Mouse (Mus musculus) hindlimb bud, embryonic 11.5 days (tissue): ENCODE results near the gene Tbc1d4.

ENCODE experiments used
- DNase-seq: peaks from one replicate; pipeline ENCODE4 v3.0.0-alpha.2; 2012; ENCODE audit warnings: low read depth, low spot score; ENCODE audit errors: extremely low spot score

The Tbc1d4 gene

GRCm38 (mm10) chr14:101437925-101438324 is 171.1 kb downstream of the Tbc1d4 start:
- no peak for DNase-seq

- no peak for DNase-seq
Measured at GRCm38 (mm10) chr14:101430536-101430935, 178.5 kb downstream of the Tbc1d4 start.

- peak; percentile 12 for DNase-seq
Measured at GRCm38 (mm10) chr14:101428805-101429516, 180.0 kb downstream of the Tbc1d4 start.

DNA sequence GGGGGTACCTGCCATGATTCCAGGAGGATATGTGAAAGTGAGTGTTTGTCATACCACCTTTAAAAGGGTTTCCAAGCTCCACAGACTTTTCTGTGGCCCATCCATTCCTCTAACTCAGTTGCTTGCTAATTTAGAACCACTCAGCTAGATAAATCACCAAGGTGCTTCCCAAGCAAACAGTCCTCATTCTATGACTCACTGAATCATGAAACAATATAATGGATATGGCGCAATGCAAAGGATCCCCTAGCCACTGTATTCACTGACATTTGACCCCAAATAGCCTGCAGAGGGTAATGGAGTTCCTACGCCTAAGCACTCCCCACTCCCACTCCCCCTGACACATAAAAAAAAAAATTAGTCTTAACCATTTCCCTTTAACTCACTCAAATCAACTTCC is 191.3 kb downstream of the Tbc1d4 start:
- DNase-seq = no peak
